Mouse (Mus musculus): ENCODE measurements around the gene Ap5b1.

DNA sequence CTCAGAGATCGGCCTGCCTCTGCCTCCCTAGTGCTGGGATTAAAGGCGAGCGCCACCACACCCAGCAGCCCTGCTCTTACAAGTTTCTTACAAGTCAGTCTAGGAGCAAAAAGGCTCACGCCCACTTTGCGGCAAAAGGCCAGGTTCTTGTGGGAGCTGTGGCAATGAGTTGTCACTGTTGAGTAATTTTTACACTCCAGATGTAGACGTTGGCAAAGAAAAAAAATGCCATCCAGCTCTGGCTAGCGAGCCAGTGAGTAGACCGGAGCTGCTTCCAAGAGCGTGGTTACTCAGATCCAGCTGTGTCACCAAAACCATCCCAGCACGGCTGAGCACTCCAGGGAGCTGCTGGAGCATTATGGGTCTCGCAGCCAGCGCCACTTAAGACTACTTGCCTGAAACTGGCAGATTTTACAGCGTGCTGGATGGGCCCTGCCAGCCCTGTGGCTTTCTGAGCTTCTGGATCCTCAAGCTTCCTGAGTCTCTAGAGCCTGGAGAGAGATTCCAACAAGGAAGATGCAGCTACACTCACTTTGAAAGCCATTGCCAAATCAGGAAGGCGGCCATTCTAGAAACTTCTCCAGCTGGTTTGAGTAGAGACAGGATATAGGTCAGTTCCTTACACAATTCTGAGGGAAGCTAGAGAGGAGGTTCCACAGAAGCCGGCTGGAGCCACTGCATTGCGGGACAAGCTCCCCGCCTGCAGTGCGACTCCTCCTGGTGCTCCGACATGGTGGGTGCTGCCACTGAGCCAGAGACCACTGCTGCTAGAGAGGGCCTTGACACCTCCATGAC, 4.7 kb downstream of the Ap5b1 start:
- TF ChIP-seq GATA1 (IDR thresholded peaks at IDR 0.05; ENCODE audit: borderline replicate concordance, low read length) = no peak
- no peak for TF ChIP-seq FLI1 (IDR thresholded peaks at IDR 0.05; ENCODE audit: low read length)
